Mouse (Mus musculus): Measurements from ENCODE around the gene Samd15.

DNA sequence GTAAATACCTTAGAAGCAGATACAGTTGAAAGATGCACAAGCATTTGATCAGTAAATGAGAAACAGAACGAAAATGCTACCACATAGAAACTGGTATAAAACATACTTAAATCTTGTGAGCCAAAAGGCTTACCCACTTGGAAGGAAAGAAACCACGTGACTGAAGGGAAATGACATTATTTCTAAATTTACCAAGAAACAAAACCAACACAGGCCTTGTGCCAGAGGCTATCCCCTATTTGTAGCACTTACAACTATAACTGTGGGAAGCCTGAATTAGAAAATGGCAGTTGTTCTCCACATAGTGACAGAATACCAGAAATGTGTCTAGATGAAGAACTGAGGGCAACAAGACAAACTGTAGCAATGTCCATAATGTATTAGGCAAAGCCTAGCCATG is 16.5 kb downstream of the Samd15 start:
- TF ChIP-seq CTCF (IDR thresholded peaks at IDR 0.05) (no peak), EP300 (IDR thresholded peaks at IDR 0.05) (no peak)

Data from lung, postnatal 0 days (tissue).